Mouse (Mus musculus) ovary, postnatal 14 days (tissue): ENCODE results near the gene Epb41l2.

Source experiments
- DNase-seq: peaks from one replicate; pipeline ENCODE4 v3.0.0; 2022; ENCODE audit warnings: low spot score

Epb41l2 gene

DNA sequence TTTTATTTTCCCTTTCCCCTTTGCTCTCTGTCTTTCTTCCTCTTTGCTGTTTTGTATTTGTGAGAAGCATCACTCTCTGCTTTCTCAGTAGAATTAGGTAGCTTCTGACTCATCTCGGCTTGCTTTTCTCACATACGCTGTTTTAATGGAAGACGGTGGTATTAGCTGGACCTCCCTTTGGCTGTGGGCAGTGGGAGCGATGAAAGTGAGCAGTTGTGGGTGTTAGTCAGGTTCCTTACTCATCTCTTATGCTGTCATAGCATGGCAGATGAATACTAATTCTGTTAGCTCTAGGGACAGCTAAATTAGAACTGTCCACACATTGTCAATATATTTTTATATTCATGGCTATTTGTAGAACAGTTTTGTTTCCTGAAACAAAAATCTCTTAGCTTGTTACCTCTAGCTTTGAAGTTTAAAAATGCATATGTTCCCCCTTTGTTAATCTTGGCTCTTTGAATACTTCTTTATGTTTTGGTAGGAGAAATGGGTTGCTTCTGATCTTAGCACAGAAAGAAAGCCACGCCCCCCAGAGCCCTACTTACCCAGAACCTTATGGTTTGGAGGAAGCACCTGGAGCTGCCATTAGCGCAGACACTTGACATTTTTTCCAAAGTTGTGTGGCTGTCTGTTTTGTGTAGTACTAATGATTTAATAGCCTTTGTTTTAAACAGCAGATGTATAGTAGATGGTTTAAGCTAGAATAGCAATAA lies 78.1 kb downstream of the Epb41l2 start:
- no peak for DNase-seq

DNA sequence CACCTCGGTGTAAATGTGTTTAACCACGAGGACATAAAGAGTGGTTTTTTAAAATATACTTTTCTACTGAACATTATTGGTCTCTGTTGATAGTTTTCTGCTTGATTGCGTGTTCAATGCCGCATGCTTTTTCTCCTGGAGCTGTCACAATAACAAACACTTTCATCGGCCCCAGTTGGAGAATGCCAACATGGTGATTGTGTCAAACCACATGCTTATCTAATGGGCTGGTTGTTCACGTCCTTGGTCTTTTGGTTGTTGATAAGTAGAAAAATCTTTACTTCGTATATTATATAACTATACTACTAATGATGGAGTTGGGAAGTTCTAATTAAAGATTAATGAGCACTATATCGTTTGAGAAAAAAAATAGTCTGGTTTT lies 78.7 kb downstream of the Epb41l2 start:
- no peak for DNase-seq

DNA sequence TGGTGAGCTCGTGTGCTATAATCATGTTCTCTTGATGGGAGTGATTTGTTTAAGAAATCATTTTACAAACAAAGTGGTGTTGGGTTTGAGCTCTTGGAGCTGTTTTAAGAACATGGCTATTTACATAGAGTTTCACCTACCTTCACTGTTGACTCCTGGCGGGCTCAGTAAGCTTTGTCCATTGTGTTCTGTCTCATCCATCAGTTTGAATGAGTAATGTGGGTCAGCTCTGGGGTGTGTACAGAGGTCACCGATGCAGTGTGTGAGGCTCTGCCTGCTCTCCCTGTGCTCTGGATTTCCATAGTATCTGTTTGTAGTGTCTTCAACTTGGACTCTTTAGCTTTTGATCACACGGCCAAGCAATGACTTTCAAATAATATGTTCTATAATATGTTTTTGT lies 79.6 kb downstream of the Epb41l2 start:
- DNase-seq = no peak

DNA sequence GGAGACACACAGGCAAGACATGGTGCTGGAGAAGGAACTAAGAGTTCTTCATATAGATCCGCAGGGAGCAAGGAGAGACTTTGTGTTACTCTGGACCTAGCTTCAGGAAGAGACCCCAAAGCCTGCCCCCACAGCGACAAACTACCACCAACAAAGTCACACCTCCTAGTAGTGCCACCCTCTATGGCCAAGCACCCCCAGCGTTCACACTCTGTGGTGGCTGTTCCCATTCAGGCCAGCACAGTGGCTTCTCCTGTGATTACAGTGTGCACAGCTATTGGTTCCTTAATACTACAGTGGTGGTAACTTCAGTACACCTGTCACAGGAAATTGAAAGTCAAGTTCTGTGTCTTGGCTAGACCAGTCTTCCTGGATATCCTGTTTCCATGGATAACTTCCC lies 80.3 kb downstream of the Epb41l2 start:
- DNase-seq = no peak

DNA sequence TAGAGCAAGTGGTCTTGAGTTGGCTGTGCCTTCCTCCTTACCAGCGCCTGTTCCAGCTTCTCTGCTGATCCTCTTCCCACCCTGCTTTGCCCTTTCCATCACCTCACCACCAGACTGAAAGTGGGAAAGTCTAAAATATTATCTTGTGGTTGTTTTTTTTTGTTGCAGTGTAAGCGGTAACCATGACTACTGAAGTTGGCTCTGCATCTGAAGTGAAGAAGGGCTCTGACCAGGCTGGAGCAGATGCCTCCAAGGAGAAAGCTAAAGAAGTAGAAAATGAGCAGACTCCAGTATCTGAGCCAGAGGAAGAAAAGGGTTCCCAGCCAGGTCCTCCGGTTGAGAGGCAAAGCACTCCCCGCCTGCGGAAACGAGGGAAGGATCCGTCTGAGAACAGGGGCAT lies 81.8 kb downstream of the Epb41l2 start:
- no peak for DNase-seq

DNA sequence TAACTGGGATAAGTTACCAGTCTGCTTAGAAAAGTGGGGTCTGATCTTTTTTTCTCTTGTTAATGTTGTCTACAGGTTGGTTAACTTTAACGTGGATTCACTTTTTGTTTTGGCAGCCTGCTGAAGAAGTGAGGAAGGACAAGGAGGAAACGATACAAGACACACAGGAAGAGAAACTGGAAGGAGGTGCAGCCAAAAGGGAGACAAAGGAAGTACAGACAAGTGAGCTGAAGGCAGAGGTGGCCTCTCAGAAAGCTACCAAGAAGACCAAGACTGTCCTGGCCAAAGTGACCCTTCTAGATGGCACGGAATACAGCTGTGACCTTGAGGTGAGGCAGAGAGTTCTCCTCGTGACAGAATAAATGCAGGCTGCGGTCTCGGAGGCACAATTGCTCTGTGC lies 84.0 kb downstream of the Epb41l2 start:
- no peak for DNase-seq

DNA sequence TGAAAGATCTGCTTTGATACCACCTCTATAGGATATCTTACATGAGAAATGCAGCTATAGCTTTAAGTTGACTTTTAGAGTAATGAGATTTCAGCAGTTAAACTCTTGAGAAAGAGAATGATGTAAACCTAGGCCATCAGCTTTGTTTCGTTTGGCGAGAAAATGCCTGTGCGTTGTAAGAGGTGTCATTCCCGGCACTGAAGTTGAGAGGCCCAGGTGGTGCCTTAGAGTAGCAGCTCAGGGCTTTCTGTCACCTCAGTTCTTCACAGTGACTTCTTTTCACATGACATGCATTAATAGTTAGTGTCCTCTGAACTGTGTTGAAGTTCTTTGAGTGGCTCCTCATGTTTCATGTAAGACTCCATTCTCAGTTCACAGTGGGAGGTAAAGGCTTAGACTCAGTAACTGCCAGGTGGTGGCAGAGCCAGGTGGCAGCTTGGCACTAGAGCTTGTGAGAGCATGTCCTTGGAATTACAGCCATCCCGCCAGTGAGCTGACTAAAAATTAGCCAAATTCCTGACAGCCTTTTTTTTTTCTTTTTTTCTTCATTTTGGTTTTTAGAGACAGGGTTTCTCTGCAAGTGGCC lies 84.7 kb downstream of the Epb41l2 start:
- no peak for DNase-seq

DNA sequence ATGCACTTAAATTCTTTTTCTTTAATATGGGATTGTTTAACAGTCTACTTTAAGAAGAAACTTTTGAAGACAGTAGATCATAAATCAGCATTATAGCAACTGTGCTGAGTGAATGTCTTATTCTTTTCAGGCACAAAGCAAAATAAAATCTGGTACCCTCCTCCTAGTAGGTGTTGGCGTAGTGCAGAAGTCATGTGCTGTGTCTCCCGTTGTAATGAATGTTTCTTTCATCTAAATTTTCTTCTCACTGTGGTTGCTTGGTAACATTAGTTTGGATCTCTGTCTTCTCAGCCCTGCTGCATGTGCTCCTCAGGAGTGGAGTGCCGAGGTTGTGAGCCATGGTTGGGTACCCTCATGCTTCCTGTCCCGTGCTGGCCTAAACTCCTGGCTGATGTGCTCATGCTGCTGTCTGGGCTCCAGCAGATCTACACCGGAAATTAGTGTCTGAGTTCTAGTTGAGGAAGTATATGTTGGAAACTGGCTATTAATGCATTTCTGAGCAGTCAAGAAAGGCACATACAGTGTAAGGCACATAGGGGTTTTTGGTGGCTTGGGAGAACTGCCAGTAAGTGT lies 87.4 kb downstream of the Epb41l2 start:
- DNase-seq = no peak

DNA sequence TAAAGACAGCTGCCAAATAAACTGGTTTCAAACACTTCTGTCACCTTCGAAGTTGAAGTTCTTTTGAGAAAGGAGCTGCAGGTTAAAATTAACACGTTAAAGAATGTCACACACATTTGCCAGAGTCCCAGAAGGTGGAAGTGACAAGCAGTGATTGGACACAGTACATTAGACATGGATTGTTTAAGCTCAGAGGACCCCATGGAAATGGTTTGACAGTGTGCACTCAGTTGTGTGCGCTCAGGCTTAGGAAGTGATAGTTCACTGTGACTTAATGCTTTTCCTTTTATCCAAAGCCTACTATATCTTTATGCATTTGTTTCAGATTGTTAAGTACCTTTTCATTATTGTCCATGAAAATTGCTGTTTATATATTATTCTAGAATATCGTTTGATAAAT lies 89.1 kb downstream of the Epb41l2 start:
- DNase-seq = no peak

DNA sequence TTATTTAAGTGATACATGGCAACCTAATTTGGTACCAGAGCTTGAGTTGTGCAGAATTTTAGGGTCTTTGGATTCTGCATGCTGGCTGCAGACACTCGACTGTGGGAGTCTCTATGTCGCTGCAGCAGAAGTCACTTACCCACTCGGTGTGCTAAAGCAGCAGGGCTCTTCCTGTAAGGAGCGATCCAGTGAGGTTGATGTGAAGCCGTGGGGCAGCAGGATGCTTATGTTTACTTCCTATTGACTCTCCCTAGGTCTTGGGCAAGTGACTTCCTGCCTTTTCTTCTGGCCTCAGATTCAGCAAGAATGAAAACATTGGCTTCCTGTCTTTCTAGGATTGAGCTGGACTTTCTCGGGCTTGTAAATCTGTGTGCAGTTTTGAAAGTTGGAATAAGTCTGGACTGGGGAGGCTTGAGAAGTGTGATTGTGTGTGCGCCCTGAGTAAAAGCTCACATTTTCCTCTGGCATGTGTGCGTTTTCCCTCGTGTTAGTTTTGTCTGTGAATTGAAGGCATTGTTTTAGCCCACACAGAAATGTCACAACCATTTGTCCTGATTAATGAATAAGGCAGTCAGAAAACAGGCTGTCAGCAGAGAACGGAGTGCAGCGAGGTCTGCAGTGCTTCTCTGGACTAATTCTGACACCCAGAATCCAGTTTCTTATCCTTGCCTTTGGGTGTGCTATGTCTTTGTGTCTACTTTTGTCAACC lies 89.9 kb downstream of the Epb41l2 start:
- no peak for DNase-seq

DNA sequence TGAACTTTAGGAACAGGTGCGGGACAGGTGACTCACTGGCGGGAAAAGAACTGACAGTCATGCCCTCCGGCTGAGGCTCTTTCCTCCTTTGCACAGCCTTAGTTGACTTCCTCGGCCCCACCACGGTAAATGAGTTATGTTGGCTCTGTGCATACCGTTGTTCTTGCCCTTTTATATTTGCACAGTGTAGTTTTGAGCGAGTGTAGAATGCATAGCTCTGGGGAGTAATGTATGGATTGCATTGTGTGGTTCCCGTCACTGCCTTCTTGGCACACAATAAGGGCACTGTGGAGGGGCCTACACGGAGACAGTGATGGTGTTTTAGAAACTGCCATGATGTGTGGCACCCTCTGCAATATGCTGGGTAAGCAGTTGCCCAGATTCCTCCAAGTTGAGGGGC lies 93.6 kb downstream of the Epb41l2 start:
- no peak for DNase-seq

DNA sequence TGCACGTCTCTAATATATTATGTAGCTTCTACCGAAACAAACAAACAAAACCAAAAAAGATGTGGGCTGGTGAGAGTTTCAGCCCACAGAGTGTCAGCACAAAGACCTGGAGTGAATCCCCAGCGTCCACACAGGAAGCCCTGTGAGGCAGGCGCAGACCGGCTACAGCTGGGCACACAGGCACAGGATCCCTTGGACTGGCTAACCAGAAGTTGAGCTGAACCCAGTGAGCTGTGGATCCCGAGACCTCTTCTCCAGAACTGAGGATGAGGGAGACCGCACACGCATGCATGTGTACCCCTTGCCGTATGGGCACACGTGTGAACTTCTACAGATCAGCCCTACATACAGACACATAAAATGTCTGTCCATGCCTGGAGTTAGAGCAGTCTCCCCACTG lies 94.2 kb downstream of the Epb41l2 start:
- DNase-seq = no peak

DNA sequence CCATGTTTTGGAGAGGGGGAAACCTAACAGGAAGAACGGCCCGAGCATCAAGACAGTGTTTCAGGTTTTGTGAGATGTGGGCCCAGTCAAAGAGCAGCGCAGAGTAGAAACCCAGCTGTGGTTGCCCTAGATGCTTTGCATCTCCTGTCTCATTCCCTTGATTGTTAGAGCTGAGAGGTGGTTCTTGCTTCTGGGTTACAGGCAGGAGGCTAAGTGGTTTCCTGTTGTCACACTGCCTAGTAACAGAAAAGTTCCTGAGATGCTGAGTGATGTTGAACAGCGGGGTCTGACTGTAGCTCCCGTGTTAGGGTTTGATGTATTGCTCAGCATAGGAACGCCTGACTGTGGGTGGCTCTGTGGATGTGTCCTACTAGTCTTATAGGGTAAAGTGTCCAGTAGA lies 97.5 kb downstream of the Epb41l2 start:
- DNase-seq = no peak

DNA sequence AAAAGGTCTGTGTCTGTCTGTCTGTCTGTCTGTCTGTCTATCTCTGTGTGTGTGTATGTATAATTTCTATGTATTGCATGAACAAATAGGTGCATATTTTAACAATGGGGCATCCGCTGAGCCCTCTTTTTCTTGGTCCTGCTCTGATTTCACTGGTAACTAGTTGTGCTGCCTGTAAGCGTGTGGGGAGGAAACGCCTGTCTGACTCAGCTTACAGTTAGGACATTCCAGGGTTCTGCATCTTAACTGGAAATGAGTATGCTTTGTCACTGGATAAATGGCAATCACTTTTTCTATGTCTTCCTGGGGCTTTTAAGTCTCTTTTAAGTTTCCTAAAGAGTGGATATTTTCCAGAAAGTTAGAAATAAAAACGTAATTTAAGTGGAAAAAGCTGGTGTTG lies 98.4 kb downstream of the Epb41l2 start:
- no peak for DNase-seq

DNA sequence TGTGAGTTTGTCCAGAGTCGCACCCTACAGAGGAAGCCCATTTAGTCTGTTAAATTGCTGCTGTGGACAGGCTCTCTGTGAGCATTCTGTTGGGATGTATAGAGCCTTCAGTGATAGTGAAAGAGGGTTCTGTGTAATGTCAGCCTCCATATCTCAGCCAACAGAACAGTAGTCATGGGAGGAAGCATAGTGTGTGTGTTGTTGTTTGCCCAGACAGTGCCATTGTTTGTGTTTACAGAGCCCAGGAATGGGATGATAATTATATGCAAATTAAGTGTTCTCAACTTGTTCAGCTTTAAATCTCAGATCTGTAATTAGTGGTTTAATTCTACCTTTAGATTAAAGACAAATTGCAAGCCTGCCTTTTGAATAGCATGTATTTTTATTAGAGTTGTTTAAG lies 102.2 kb downstream of the Epb41l2 start:
- no peak for DNase-seq

DNA sequence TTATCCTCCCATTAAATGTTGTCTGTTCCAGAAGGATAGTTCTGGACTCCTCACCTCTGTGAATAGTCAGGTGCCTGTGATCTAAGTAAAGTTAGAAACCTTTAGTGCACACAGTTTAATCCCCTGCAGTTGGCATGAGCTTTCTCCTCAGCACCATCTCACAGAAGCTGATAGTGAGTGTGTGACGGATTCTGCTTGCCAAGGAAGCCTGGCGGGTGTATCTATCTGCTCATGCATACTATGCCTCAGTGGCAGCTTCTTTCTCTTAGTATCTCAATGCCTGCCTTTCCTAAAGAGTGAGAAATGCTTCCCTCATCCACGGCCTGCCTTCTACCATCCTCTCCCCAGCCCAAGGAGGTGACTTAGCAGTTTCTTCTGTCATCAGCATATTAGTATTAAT lies 103.1 kb downstream of the Epb41l2 start:
- DNase-seq = no peak

DNA sequence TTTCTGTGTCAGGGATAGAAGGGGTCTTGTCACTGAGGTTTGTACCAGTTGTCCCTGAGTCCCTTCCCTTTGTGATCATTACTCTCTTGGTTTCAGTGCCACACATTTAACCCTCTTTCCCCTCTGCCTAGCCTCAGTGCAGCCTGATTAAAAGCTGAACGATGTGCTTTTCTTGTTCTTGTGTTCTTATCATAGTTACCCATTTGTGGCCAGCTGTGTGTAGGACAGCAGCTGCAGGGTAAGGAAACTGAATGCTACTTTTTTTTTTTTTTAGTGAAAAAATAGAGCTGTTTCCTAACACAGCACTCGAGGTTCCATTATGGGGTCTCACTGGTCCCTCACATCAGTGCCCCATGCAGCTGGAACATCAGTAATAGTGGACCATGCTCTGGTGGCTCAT lies 106.9 kb downstream of the Epb41l2 start:
- no peak for DNase-seq

DNA sequence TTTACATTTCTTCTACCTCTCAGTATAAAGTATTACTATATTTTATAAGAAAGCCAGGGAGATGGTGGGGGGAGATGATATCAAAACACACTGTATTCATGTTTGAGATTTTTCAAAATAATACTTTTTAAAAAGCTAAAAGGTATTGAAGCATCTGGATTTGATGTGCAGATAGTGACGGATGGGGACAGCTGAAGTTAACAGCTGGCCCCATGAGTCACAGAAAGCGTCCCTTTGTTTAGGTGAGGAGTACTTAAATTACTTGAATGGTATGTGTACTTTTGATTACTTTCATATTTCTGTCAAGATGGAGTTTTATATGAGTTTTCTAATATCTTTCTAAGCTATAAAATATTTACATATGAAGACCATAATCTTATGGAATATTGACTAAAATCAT lies 112.3 kb downstream of the Epb41l2 start:
- no peak for DNase-seq

DNA sequence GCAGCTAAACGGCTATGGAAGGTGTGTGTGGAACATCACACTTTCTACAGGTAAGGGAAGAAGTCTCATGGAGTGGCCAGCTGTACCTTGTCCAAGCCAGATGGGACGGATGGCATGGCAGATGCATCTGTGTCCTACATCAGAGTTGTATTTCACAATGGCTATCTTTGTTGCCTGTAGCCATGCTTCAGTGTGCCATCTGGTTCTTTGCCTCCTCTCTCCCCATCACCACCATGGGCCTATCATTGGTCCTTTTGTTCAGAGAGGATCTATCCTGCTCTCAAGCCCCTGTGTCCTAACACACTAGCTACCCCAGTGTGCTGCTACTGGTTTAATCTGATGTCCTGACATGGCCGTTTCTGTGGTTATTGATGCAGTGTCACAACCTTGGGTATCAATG lies 120.1 kb downstream of the Epb41l2 start:
- DNase-seq = no peak

DNA sequence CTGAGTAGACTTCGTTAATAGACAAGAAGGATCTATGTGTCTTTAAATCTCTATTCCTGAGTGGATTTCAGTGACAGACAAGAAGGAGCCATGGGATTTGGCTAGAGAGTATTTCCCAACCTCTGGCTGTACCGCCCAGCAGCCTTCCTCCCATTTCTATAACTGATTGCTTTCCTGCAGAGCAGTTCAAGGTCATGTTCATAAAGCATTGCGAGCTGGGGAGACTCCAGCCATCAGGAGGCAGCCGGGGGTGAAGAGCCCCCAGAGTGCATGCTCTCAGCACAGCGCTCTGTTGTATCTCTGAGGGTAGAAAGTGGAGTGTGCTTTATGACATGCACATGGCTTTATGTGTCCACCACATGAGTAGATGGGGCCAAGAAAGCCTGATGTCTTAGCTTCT lies 123.2 kb downstream of the Epb41l2 start:
- DNase-seq = no peak

DNA sequence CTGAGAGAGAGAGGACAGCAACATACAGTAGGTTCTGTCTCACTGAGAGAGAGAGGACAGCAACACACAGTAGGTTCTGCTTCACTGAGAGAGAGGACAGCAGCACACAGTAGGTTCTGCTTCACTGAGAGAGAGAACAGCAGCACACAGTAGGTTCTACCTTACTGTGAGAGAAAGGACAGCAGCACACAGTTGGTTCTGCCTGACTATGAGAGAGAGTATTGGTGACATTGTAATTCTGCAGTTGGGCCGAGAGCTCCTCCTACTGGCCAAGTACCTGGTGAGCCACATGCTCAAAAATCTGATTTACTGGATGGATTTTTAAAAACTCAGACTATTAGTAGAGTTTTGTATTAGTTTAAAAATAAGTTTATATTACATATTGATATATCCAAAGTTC lies 128.9 kb downstream of the Epb41l2 start:
- DNase-seq = peak; percentile 58

DNA sequence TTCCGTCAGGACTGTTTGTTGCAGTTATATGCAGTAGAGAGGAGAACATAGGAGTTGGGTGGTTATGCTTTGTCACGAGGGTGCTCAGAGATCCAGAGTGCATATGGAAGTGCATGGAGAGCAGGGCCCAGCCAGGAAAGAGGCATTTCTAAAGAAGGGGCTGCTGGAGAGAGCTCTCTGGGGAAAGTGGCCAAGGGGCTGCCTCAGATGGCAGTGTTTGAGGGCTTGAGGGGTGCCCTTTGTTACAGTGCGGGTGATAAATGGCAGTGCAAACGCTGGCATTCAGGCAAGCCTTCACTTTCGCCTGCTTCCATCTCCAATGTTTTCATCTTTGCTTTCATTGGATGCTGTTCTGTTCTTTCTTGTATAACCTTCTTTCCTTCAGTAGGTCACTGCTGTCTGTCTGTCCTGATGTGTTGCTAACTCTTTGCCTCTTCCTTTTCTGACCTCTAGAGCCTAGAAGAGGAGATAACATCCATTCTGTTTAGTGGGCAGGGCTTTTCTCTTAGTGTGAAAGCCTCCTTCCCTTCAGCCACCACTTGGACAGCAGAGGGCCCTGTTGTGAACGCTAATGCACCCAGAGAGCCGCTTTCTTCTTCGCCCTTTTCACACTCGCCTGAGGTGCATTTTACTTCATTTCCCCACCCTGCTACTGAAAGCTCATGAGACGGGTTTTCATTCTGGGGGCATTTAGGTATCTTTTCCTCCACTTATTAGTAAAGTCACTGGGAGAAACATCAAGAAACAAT lies 139.9 kb downstream of the Epb41l2 start:
- DNase-seq = no peak

DNA sequence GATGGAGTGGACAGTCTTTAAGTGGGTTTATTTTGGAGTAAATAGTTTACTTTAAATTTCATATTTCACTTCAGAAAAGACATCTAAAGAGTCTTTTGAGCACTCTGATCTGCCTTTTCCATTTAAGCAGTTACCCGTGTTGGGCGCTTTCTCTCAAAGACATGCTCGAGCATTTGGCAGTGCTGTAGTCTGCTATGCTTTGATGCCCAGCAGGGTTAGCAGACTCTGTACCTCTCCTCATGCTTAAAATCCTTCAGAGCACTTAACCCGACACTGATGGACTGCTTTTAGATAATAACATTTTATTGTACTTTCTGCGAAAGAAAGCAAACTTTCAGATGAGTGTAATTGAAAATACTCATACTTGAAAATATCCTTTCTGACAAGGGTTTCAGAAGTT lies 143.7 kb downstream of the Epb41l2 start:
- DNase-seq = no peak
